Mouse (Mus musculus): ENCODE results near the gene Myh14. TPM values are rescaled to one million over a fixed set of nuclear protein-coding genes. Genes with fewer than 3 reads are reported as not detected.

Gene Myh14
- polyA plus RNA-seq, 1 experiment, result 56.2 TPM

DNA sequence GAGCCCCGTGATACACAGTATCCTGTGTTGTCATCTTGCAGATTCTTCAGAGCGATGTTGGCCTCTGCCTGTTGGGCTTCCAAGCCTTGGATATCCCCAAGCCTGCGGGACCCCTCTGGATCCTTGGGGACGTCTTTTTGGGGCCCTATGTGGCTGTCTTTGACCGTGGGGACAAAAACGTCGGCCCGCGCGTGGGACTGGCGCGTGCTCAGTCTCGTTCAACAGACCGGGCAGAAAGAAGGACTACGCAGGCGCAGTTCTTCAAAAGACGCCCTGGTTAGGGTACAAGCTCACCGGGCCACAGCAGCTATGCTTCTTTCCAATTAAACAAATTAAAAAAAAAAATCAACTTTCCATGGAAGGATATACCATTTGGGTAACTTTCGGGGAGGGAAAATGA lies 84.1 kb downstream of the Myh14 start:
- peak overlapping the region; percentile 93 for H3K27ac ChIP-seq (ENCODE audit: insufficient read depth, low read length)
- DNase-seq, result peak; percentile 85 to 87
- no peaks in the 10 kb centered on the region for H3K27me3 ChIP-seq (ENCODE audit: control insufficient read depth, insufficient read depth, low read length)
- peaks cover 4% of the 10 kb centered on the region; the same call in 1 of the 2 replicates for H3K4me1 ChIP-seq (ENCODE audit: control insufficient read depth, insufficient read depth, low read length)
- TF ChIP-seq CTCF (IDR thresholded peaks at IDR 0.05; ENCODE audit: borderline replicate concordance, insufficient read depth, low read depth, low read length), result no peak
- peak; percentile 52; the same call in 1 of the 2 replicates for TF ChIP-seq POLR2A (IDR thresholded peaks at IDR 0.05; ENCODE audit: borderline replicate concordance, insufficient read depth, low read length)
- peak overlapping the region; percentile 78 for H3K4me3 ChIP-seq (replicated peaks; ENCODE audit: insufficient read depth, low read depth, low read length)
- WGBS, result 7% methylated on average over 19 of the region's 19 CpGs

DNA sequence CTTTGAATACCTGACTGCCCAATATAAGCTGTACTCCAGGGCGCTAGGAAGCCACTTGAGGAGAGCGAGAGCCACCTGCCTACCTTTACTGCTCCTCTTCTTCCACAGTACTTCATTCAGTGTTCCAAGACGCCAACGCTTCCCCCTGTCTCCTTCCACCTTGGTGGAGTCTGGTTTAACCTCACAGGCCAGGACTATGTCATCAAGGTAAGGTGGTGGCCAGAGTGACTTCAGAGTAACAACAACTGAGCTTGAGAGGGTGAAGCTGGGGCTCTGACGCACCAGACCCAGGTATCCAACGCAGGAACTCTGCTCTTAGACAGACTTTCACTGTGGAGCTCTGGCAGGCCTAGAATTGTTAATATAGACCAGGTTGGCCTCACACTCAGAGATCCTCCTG lies 85.0 kb downstream of the Myh14 start:
- no peaks in the 10 kb centered on the region for H3K27me3 ChIP-seq (ENCODE audit: control insufficient read depth, insufficient read depth, low read length)
- peak in 1 of 2 experiments; percentile 25 for DNase-seq
- peaks cover 4% of the 10 kb centered on the region; the same call in 1 of the 2 replicates for H3K4me1 ChIP-seq (ENCODE audit: control insufficient read depth, insufficient read depth, low read length)
- 95% methylated on average over 6 of the region's 6 CpGs for WGBS
- H3K4me3 ChIP-seq (replicated peaks; ENCODE audit: insufficient read depth, low read depth, low read length), result no peak overlapping the region
- TF ChIP-seq CTCF (IDR thresholded peaks at IDR 0.05; ENCODE audit: borderline replicate concordance, insufficient read depth, low read depth, low read length), result no peak
- TF ChIP-seq POLR2A (IDR thresholded peaks at IDR 0.05; ENCODE audit: borderline replicate concordance, insufficient read depth, low read length), result no peak
- H3K27ac ChIP-seq (ENCODE audit: insufficient read depth, low read length), result no peak overlapping the region

DNA sequence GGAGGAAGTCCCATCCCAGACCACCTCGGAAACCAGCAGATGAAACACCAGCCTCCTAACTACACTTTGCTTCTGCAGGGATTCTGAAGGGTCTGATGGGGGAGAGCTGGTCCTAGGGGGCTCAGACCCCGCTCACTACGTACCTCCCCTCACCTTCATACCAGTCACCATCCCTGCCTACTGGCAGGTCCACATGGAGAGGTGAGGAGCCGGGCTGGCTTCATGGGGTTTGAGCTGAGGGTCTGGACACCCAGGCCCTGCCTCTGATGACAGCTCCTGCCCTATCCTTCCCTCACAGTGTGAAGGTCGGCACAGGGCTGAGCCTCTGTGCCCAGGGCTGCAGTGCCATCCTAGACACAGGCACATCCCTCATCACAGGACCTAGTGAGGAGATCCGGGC lies 85.7 kb downstream of the Myh14 start:
- no peak overlapping the region for H3K4me3 ChIP-seq (replicated peaks; ENCODE audit: insufficient read depth, low read depth, low read length)
- H3K27ac ChIP-seq (ENCODE audit: insufficient read depth, low read length), result no peak overlapping the region
- WGBS, result 85% methylated on average over 6 of the region's 6 CpGs
- no peaks in the 10 kb centered on the region for H3K27me3 ChIP-seq (ENCODE audit: control insufficient read depth, insufficient read depth, low read length)
- TF ChIP-seq CTCF (IDR thresholded peaks at IDR 0.05; ENCODE audit: borderline replicate concordance, insufficient read depth, low read depth, low read length) (no peak), POLR2A (IDR thresholded peaks at IDR 0.05; ENCODE audit: borderline replicate concordance, insufficient read depth, low read length) (0 out of 2 replicates have a peak, but pooled peaks have one; percentile 8)
- peaks cover 4% of the 10 kb centered on the region; the same call in 1 of the 2 replicates for H3K4me1 ChIP-seq (ENCODE audit: control insufficient read depth, insufficient read depth, low read length)
- no peak for DNase-seq

GRCm38 (mm10) chr7:44584265-44584804 lies 86.3 kb downstream of the Myh14 start:
- Histone ChIP-seq H3K4me3 (replicated peaks; ENCODE audit: insufficient read depth, low read depth, low read length) (no peak overlapping the region), H3K4me1 (ENCODE audit: control insufficient read depth, insufficient read depth, low read length) (peaks cover 4% of the 10 kb centered on the region; the same call in 1 of the 2 replicates), H3K27me3 (ENCODE audit: control insufficient read depth, insufficient read depth, low read length) (no peaks in the 10 kb centered on the region), H3K27ac (ENCODE audit: insufficient read depth, low read length) (no peak overlapping the region)
- 70% methylated on average over 4 of the region's 4 CpGs for WGBS
- DNase-seq, result no peak
- TF ChIP-seq CTCF (IDR thresholded peaks at IDR 0.05; ENCODE audit: borderline replicate concordance, insufficient read depth, low read depth, low read length) (no peak), POLR2A (IDR thresholded peaks at IDR 0.05; ENCODE audit: borderline replicate concordance, insufficient read depth, low read length) (no peak)

DNA sequence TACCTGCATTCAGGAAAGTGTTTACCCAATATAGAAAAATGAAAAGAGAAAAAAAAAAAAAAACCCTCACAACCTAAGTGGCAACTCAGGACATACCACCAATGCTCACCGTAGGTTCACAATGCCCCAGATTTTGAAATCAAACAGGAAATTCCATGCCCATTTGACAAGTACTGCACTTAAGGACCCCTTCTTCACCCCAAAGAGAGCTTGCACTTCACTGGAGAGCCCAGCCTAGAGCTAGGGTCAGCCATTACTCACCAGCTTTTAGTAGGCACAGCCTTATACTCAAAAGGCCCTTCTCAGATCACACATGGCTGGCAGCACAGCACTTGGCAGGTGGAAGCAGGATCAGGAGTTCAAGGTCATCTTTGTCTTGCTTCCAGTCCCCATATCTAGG lies 87.5 kb downstream of the Myh14 start:
- TF ChIP-seq POLR2A (IDR thresholded peaks at IDR 0.05; ENCODE audit: borderline replicate concordance, insufficient read depth, low read length), result no peak
- TF ChIP-seq CTCF (IDR thresholded peaks at IDR 0.05; ENCODE audit: borderline replicate concordance, insufficient read depth, low read depth, low read length), result no peak
- Histone ChIP-seq H3K4me1 (ENCODE audit: control insufficient read depth, insufficient read depth, low read length) (peaks cover 4% of the 10 kb centered on the region; the same call in 1 of the 2 replicates), H3K27me3 (ENCODE audit: control insufficient read depth, insufficient read depth, low read length) (no peaks in the 10 kb centered on the region), H3K27ac (ENCODE audit: insufficient read depth, low read length) (no peak overlapping the region), H3K4me3 (replicated peaks; ENCODE audit: insufficient read depth, low read depth, low read length) (no peak overlapping the region)
- 97% methylated on average over 1 of the region's 1 CpGs for WGBS
- no peak for DNase-seq

- Histone ChIP-seq H3K27ac (ENCODE audit: insufficient read depth, low read length) (no peak overlapping the region), H3K4me3 (replicated peaks; ENCODE audit: insufficient read depth, low read depth, low read length) (no peak overlapping the region), H3K4me1 (ENCODE audit: control insufficient read depth, insufficient read depth, low read length) (peaks cover 4% of the 10 kb centered on the region; the same call in 1 of the 2 replicates), H3K27me3 (ENCODE audit: control insufficient read depth, insufficient read depth, low read length) (no peaks in the 10 kb centered on the region)
- 71% methylated on average over 5 of the region's 5 CpGs for WGBS
- DNase-seq, result no peak
- TF ChIP-seq POLR2A (IDR thresholded peaks at IDR 0.05; ENCODE audit: borderline replicate concordance, insufficient read depth, low read length) (no peak), CTCF (IDR thresholded peaks at IDR 0.05; ENCODE audit: borderline replicate concordance, insufficient read depth, low read depth, low read length) (no peak)
Measured at GRCm38 (mm10) chr7:44582709-44583108, 87.9 kb downstream of the Myh14 start.

- DNase-seq, result no peak
- Histone ChIP-seq H3K4me3 (replicated peaks; ENCODE audit: insufficient read depth, low read depth, low read length) (no peak overlapping the region), H3K27me3 (ENCODE audit: control insufficient read depth, insufficient read depth, low read length) (no peaks in the 10 kb centered on the region), H3K27ac (ENCODE audit: insufficient read depth, low read length) (no peak overlapping the region), H3K4me1 (ENCODE audit: control insufficient read depth, insufficient read depth, low read length) (peaks cover 4% of the 10 kb centered on the region; the same call in 1 of the 2 replicates)
- TF ChIP-seq CTCF (IDR thresholded peaks at IDR 0.05; ENCODE audit: borderline replicate concordance, insufficient read depth, low read depth, low read length), result no peak
- TF ChIP-seq POLR2A (IDR thresholded peaks at IDR 0.05; ENCODE audit: borderline replicate concordance, insufficient read depth, low read length), result no peak
- WGBS, result 68% methylated on average over 6 of the region's 6 CpGs
Measured at GRCm38 (mm10) chr7:44581637-44582036, 89.0 kb downstream of the Myh14 start.

- DNase-seq, result no peak
- TF ChIP-seq POLR2A (IDR thresholded peaks at IDR 0.05; ENCODE audit: borderline replicate concordance, insufficient read depth, low read length) (no peak), CTCF (IDR thresholded peaks at IDR 0.05; ENCODE audit: borderline replicate concordance, insufficient read depth, low read depth, low read length) (no peak)
- Histone ChIP-seq H3K4me1 (ENCODE audit: control insufficient read depth, insufficient read depth, low read length) (no peaks in the 10 kb centered on the region), H3K27ac (ENCODE audit: insufficient read depth, low read length) (no peak overlapping the region), H3K27me3 (ENCODE audit: control insufficient read depth, insufficient read depth, low read length) (no peaks in the 10 kb centered on the region), H3K4me3 (replicated peaks; ENCODE audit: insufficient read depth, low read depth, low read length) (no peak overlapping the region)
- 21% methylated on average over 5 of the region's 5 CpGs for WGBS
Measured at GRCm38 (mm10) chr7:44576333-44576844, 94.3 kb downstream of the Myh14 start.
